Mouse (Mus musculus) small intestine, adult 2 months (tissue): ENCODE measurements around the gene Ubr2. TPM values are rescaled to one million over a fixed set of nuclear protein-coding genes. Genes with fewer than 3 reads are reported as not detected.
A peak's percentile ranks its signal among the peaks of the same experiment; 100 is the strongest.

Experiments used
- H3K27ac ChIP-seq: fragments of 200-500 bp; 2 replicates; pipeline ENCODE4 v1.5.1; 2012; ENCODE audit warnings: low read depth, low read length, control low read depth, inconsistent platforms; ENCODE audit not compliant: insufficient read depth
- H3K27me3 ChIP-seq: fragments of 200-500 bp; 2 replicates; pipeline ENCODE4 v1.6.1; 2012; ENCODE audit warnings: mild to moderate bottlenecking, moderate library complexity, low read length, inconsistent platforms; ENCODE audit not compliant: control insufficient read depth, insufficient read depth
- H3K36me3 ChIP-seq: fragments of 200-500 bp; 2 replicates; pipeline ENCODE4 v1.6.1; 2012; ENCODE audit warnings: mild to moderate bottlenecking, low read length, control low read depth, inconsistent platforms; ENCODE audit not compliant: control insufficient read depth, insufficient read depth
- H3K4me1 ChIP-seq: fragments of 200-500 bp; 2 replicates; pipeline ENCODE4 v1.6.1; 2012; ENCODE audit warnings: low read length, inconsistent platforms, mixed read lengths; ENCODE audit not compliant: control insufficient read depth, insufficient read depth, insufficient read length
- H3K4me3 ChIP-seq: fragments of 200-500 bp; 2 replicates; pipeline ENCODE4 v1.5.1; 2012; ENCODE audit warnings: low read depth, mild to moderate bottlenecking, control low read depth, inconsistent platforms, low read length, moderate library complexity
- CTCF ChIP-seq: fragments of 200-500 bp; IDR thresholded peaks from 2 replicates; pipeline ENCODE4 v1.5.1; 2012; ENCODE audit warnings: low read depth, mild to moderate bottlenecking, control low read depth, inconsistent platforms, low read length, moderate library complexity, mixed read lengths; ENCODE audit not compliant: insufficient replicate concordance, insufficient read length; ENCODE audit errors: extremely low read depth
- POLR2A ChIP-seq: fragments of 200-500 bp; IDR thresholded peaks from 2 replicates; pipeline ENCODE4 v1.6.1; 2012; ENCODE audit warnings: low read depth, mild to moderate bottlenecking, control low read depth, inconsistent platforms, low read length, moderate library complexity
- WGBS: fragments of 180-500 bp; shearing (Covaris S2); methylation state at CpG from one replicate; pipeline ENCODE4 v1.1.7; 2018; 5-methylcytosine and 5-hydroxymethylcytosine counted together
- polyA plus RNA-seq: library from polyadenylated mRNA; depleted of rRNA; stranded (reverse); fragments of >200 nt; gene quantifications from 2 replicates; pipeline ENCODE4 v1.2.3, GENCODE M21; 2012

The Ubr2 gene
- polyA plus RNA-seq, 1 experiment = 11.9 TPM

- H3K27ac ChIP-seq = no peak overlapping the region
- peaks cover 3% of the 10 kb centered on the region; the same call in 1 of the 2 replicates for H3K4me1 ChIP-seq
- H3K4me3 ChIP-seq = no peak overlapping the region
- H3K27me3 ChIP-seq = peaks cover 7% of the 10 kb centered on the region; the same call in 1 of the 2 replicates
- H3K36me3 ChIP-seq = no peaks in the 10 kb centered on the region
- TF ChIP-seq POLR2A (no peak), CTCF (no peak)
- WGBS = 64% methylated on average over 1 of the region's 1 CpGs
Measured at GRCm38 (mm10) chr17:47011661-47012043, 1.3 kb upstream of the Ubr2 start.

GRCm38 (mm10) chr17:47010722-47011660 is 635 bp upstream of the Ubr2 start:
- peak overlapping the region; percentile 73 for H3K27ac ChIP-seq
- WGBS = 5% methylated on average over 25 of the region's 25 CpGs
- 0 out of 2 replicates have a peak, but pooled peaks have one; percentile 13 for TF ChIP-seq POLR2A
- TF ChIP-seq CTCF = no peak
- no peaks in the 10 kb centered on the region for H3K36me3 ChIP-seq
- H3K4me3 ChIP-seq = peak overlapping the region; percentile 80
- peaks cover 7% of the 10 kb centered on the region; the same call in 1 of the 2 replicates for H3K27me3 ChIP-seq
- H3K4me1 ChIP-seq = peaks cover 7% of the 10 kb centered on the region; the same call in 1 of the 2 replicates

- H3K27me3 ChIP-seq = peaks cover 7% of the 10 kb centered on the region; the same call in 1 of the 2 replicates
- H3K4me1 ChIP-seq = peaks cover 7% of the 10 kb centered on the region; the same call in 1 of the 2 replicates
- peak overlapping the region; percentile 80 for H3K4me3 ChIP-seq
- no peaks in the 10 kb centered on the region for H3K36me3 ChIP-seq
- under 1% methylated on average over 13 of the region's 13 CpGs for WGBS
- TF ChIP-seq CTCF (no peak), POLR2A (no peak)
- H3K27ac ChIP-seq = peak overlapping the region; percentile 83
Measured at GRCm38 (mm10) chr17:47009546-47009897, 834 bp downstream of the Ubr2 start.

- Histone ChIP-seq H3K4me3 (no peak overlapping the region), H3K27me3 (peaks cover 7% of the 10 kb centered on the region; the same call in 1 of the 2 replicates), H3K4me1 (peaks cover 7% of the 10 kb centered on the region; the same call in 1 of the 2 replicates), H3K36me3 (no peaks in the 10 kb centered on the region), H3K27ac (0 out of 2 replicates have a peak overlapping the region, but pooled peaks have one; percentile 8)
- TF ChIP-seq CTCF (no peak), POLR2A (no peak)
- 6% methylated on average over 6 of the region's 6 CpGs for WGBS
Measured at GRCm38 (mm10) chr17:47009016-47009415, 1.3 kb downstream of the Ubr2 start.

GRCm38 (mm10) chr17:47008506-47008905 is 1.9 kb downstream of the Ubr2 start:
- peaks cover 3% of the 10 kb centered on the region; the same call in 1 of the 2 replicates for H3K27me3 ChIP-seq
- 51% methylated on average over 8 of the region's 8 CpGs for WGBS
- H3K4me1 ChIP-seq = peaks cover 7% of the 10 kb centered on the region; the same call in 1 of the 2 replicates
- TF ChIP-seq POLR2A (no peak), CTCF (no peak)
- H3K27ac ChIP-seq = no peak overlapping the region
- H3K4me3 ChIP-seq = no peak overlapping the region
- H3K36me3 ChIP-seq = no peaks in the 10 kb centered on the region

- H3K4me3 ChIP-seq = no peak overlapping the region
- WGBS = 81% methylated on average over 9 of the region's 9 CpGs
- no peak overlapping the region for H3K27ac ChIP-seq
Measured at GRCm38 (mm10) chr17:47006741-47007140, 3.6 kb downstream of the Ubr2 start.

More at GRCm38 (mm10) chr17:47006741-47007140, 3.6 kb downstream of the Ubr2 start:
- Histone ChIP-seq H3K4me1 (peaks cover 10% of the 10 kb centered on the region; the same call in 1 of the 2 replicates), H3K36me3 (no peaks in the 10 kb centered on the region; the same call in 1 of the 2 replicates), H3K27me3 (no peaks in the 10 kb centered on the region)
- TF ChIP-seq POLR2A = no peak
- TF ChIP-seq CTCF = no peak
